Mouse (Mus musculus) left cerebral cortex, postnatal 4 days (tissue): ENCODE results near the gene Eif4b. TPM values are rescaled to one million over a fixed set of nuclear protein-coding genes. Genes with fewer than 3 reads are reported as not detected.

ENCODE experiments used
- DNase-seq: peaks from one replicate; pipeline ENCODE4 v3.0.0-alpha.2; 2022
- intact Hi-C: fragments of 180-260 bp; cut with DNase I; formaldehyde crosslinking; loops from one replicate; pipeline ENCODE4 v1.15.1; 2025
- total RNA-seq, 2 experiments: library from RNA; stranded (reverse); gene quantifications; 2 replicates each; pipeline ENCODE4 v1.2.3; 2021

Gene Eif4b
- 100 to 1,000 TPM; 206 to 211 TPM for total RNA-seq

DNA sequence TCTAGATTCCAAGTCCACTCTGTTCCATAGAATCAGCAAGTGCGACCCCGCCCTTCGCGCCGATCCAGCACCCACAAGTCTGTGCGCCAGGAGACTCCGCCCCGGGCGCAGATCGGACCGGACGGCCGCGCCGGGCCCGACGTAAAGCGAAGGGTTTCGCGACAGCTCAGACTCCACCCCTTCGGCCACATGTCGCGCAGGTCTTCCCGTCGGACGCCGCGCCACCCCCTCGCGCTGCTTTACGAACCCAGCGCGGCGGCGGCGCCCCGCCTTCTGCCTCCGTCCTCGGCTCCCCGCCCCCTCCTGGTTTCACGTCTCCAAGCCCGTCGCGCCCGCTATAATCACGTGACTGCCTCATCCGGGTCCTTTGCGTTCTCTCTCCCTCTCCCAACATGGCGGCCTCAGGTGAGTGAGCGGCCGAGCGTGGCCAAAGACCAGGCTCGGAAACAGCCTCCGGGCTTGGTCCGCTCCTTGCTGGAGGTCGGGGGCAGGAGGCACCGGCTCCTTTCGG lies at the start of gene Eif4b:
TSS of gene Eif4b (plus strand) at position 215 of the 511 bp plus-strand sequence.
- intact Hi-C loops, result no loop called here
- DNase-seq, result peak; percentile 100

DNA sequence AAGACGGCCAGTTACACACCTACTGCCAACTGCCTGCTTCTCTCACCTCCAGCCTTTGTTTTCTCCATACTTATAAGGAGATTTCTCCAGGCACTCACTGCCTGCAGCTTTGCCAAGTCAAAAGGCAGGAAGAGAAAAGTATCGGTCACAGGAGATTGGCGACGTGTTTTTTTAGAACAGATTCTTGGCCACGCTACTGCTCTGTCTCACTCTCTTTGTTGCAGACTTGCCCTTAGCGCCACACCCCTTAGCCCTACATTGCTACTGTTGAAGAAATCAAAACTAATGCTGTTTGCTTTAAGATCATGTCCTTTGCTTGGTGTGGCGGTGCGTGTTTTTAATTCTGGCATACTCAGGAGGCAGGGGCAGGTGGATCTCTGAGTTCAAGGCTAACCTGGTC lies 49.7 kb upstream of the Eif4b start:
- intact Hi-C loops, result no loop called here

DNA sequence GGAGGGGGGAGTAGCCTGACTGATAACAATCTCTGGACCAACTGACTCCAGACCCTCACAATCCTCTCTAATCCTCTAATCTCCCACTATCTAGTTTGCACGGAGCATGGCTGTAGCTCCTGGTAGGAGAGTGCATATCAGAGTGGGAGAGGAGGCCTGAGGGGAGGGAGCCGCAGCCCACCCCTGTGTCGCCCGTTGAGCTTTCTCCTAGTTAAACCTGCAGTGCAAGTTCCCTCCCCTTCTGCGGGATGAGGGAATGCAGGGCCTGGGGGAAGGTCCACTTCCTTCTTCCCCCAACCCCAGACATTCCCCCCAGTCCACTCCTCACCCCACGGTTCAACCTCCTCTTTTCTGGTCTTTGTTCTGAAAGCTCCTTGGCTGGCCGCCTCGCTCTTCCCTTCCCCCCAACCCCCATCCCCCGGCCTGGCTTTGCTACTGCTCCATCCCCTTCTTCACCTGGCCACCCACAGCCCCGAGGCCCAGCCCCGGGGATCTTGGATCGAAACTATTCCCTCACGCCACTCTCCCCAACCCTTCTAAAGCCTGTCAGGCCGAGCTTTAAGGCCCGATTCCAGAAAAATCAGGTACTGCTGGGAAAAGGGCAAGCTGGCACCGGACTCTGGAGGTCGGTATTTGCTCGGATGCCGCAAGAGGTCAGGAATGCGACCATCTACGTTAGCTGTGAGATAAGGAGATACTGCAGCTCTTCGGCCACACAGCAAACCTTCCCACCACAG lies 48.3 kb upstream of the Eif4b start:
- DNase-seq, result no peak
- intact Hi-C loops, result no loop called here

More for the DNA sequence above, 49.7 kb upstream of the Eif4b start:
- no peak for DNase-seq

- intact Hi-C loops, result no loop called here
- DNase-seq, result no peak
Observed at GRCm38 (mm10) chr15:102026430-102026829, 47.1 kb upstream of the Eif4b start.

- intact Hi-C loops, result no loop called here
- DNase-seq, result no peak
Observed at GRCm38 (mm10) chr15:102028040-102028439, 45.5 kb upstream of the Eif4b start, which contains the start of gene Krt18. Gene Krt18 (plus strand): TSS chr15:102028180.

DNA sequence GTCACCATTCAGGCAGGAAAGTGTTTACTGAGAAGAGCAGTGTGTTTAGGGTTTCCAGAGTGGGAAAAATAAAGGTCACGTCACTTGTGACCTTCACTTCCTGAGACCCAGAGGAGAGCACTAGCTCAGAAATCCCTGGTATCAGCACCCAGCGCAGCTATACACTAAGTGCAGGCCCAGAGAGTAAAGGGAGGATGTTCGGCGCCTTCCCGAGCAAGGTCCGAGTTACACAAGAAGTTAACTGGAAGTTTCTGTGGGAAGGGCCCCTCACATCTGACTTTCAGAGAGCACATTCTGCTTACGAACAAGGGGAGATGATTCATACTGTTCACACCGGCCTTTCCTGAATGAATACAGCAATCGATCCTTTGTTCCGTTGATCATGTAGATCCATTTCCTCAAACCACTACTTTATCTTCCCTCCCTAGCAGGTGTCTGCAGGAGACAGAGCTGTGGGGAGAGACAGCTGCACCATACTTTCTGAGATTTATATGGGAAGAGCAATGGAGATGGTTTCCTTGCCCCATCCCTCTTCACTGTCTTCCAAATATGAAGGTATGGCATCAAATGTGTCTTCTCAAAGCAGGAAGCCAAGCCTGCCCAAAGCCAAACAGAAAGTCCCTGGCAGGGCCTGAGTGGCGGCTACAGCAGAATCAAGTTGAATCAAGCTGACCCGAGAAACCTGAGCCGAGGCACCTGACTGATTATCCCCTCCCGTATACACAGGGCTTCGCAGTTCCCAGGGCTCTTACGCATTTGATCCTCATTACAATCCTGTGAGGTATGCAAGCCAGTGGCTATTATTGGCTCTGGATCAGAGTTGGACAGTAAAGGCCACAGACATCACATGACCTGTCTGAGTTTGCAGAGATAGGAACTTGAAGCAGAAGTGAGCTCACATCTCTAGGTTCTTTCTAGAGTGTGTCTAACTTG lies 39.2 kb upstream of the Eif4b start:
- intact Hi-C loops, result no loop called here
- no peak for DNase-seq

DNA sequence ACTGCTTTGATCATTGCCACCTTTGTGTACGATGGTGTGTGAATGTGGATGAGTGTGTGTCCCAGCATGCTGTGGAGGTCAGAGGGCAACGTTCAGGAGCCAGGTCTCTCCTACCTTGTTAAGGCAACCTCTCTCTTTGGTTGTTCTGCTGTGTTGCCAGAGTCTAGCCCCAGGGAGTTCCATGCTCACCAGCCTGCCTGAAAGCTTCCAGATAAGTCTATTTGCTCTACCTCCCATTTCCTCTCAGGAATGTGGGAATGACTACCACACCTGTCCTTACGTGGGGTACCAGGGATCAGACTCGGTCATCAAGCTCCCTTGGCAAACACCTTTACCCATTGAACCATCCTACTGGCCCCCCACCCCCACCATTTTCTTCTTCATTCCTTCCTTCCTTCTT lies 33.3 kb upstream of the Eif4b start:
- intact Hi-C loops, result no loop called here
- no peak for DNase-seq

- DNase-seq, result no peak
- intact Hi-C loops, result no loop called here
Observed at GRCm38 (mm10) chr15:102041951-102042350, 31.6 kb upstream of the Eif4b start.

GRCm38 (mm10) chr15:102044745-102045144 lies 28.8 kb upstream of the Eif4b start:
- DNase-seq, result no peak
- intact Hi-C loops, result no loop called here

- intact Hi-C loops, result no loop called here
- DNase-seq, result no peak
Observed at GRCm38 (mm10) chr15:102045691-102046090, 27.9 kb upstream of the Eif4b start.

GRCm38 (mm10) chr15:102048006-102048405 lies 25.6 kb upstream of the Eif4b start:
- intact Hi-C loops, result no loop called here
- no peak for DNase-seq

- intact Hi-C loops, result no loop called here
- DNase-seq, result no peak
Observed at GRCm38 (mm10) chr15:102049871-102050270, 23.7 kb upstream of the Eif4b start.

- peak; percentile 70 for DNase-seq
- intact Hi-C loops, result no loop called here
Observed at GRCm38 (mm10) chr15:102051920-102052683, 21.5 kb upstream of the Eif4b start.

- intact Hi-C loops, result no loop called here
- DNase-seq, result no peak
Observed at GRCm38 (mm10) chr15:102056495-102057174, 16.9 kb upstream of the Eif4b start.

- peak; percentile 95 for DNase-seq
- intact Hi-C loops, result loop anchor here (2.0 to 5.0 kb wide), 2 partner anchors 77 to 728 kb away; no protein-coding TSS in a partner anchor
Observed at GRCm38 (mm10) chr15:102065661-102066325, 7.8 kb upstream of the Eif4b start.

GRCm38 (mm10) chr15:102070476-102071467 lies 2.8 kb upstream of the Eif4b start:
- intact Hi-C loops, result no loop called here

GRCm38 (mm10) chr15:102072963-102073558 lies 512 bp upstream of the Eif4b start:
- intact Hi-C loops, result no loop called here
- DNase-seq, result no peak

More at GRCm38 (mm10) chr15:102070476-102071467, 2.8 kb upstream of the Eif4b start:
- DNase-seq, result no peak
